Mouse (Mus musculus) kidney, postnatal 0 days (tissue): ENCODE measurements at regions not wholly inside any gene's neighbourhood (a gene's known extent, or its start where the extent isn't known, plus 50 kb on each side); places are given as distances from the start of the nearest gene placed in this dataset.
A peak's percentile ranks its signal among the peaks of the same experiment; 100 is the strongest.

Source experiments
- ATAC-seq: fragments of 200-750 bp; cut with Nextera tagmentation; replicated peaks from 2 replicates; pipeline ENCODE4 v1.8.0; 2017; ENCODE audit warnings: low read depth, moderate number of reproducible peaks, moderate TSS enrichment, moderate library complexity; ENCODE audit not compliant: low FRiP score
- DNase-seq: peaks from one replicate; pipeline ENCODE4 v3.0.0-alpha.2; 2016; ENCODE audit warnings: low spot score
- H3K27ac ChIP-seq: fragments of 300-500 bp; sonication (generic); 2 replicates; pipeline ENCODE4 v1.5.1; 2014; ENCODE audit warnings: mild to moderate bottlenecking
- H3K27me3 ChIP-seq: fragments of 300-500 bp; sonication (generic); 2 replicates; pipeline ENCODE4 v1.6.1; 2014; ENCODE audit warnings: low read length, mixed read lengths; ENCODE audit not compliant: insufficient read depth
- H3K36me3 ChIP-seq: fragments of 300-500 bp; sonication (generic); 2 replicates; pipeline ENCODE4 v1.6.1; 2014; ENCODE audit warnings: low read length, mixed read lengths; ENCODE audit not compliant: insufficient read depth
- H3K4me1 ChIP-seq: fragments of 300-500 bp; sonication (generic); replicated peaks from 2 replicates; pipeline ENCODE4 v1.6.1; 2014; ENCODE audit warnings: antibody characterized with exemption, low read length, mixed read lengths; ENCODE audit not compliant: insufficient read depth
- H3K4me2 ChIP-seq: fragments of 300-500 bp; sonication (generic); 2 replicates; pipeline ENCODE4 v1.6.1; 2014; ENCODE audit warnings: mild to moderate bottlenecking, low read length, moderate library complexity, mixed read lengths
- H3K4me3 ChIP-seq: fragments of 300-500 bp; sonication (generic); replicated peaks from 2 replicates; pipeline ENCODE4 v1.5.1; 2014; ENCODE audit warnings: low read depth, low read length
- H3K9ac ChIP-seq: fragments of 300-500 bp; sonication (generic); 2 replicates; pipeline ENCODE4 v1.6.1; 2014; ENCODE audit warnings: low read depth, low read length
- H3K9me3 ChIP-seq: fragments of 300-500 bp; sonication (generic); replicated peaks from 2 replicates; pipeline ENCODE4 v1.6.1; 2016; ENCODE audit warnings: low read length, inconsistent platforms, mixed read lengths
- CTCF ChIP-seq: IDR thresholded peaks from 2 replicates; pipeline ENCODE4 v1.5.1; 2016; ENCODE audit warnings: antibody characterized with exemption, low read depth, mild to moderate bottlenecking, moderate library complexity
- WGBS: fragments of 180-500 bp; shearing (Covaris S2); extraction: QIAGEN DNeasy Blood & Tissue Kit; methylation state at CpG from one replicate; pipeline ENCODE4 v1.1.7; 2014; 5-methylcytosine and 5-hydroxymethylcytosine counted together

DNA sequence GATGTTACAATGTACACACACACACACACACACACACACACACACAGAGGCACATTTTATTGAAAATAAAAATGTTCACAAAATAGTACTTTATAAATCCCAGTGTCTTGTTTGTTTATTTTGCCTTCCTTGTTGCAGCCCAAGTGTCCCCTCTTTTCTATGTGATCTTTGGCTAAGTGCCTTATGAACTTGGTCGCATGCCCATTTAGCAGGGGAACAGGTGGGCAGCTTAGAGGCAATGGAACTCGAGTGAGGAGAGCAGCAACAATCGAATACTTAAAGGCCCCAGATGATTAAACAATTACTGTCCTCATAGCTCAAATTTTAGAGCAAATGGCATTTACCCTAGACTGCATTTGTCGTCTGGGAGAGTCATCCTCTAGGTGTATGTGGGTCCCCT, 631.1 kb upstream of the Cdh5 start:
- H3K4me1 ChIP-seq: no peaks in the 10 kb centered on the region
- H3K9me3 ChIP-seq: no peaks in the 10 kb centered on the region
- H3K4me3 ChIP-seq: no peak overlapping the region
- TF ChIP-seq CTCF: no peak
- H3K27ac ChIP-seq: no peak overlapping the region
- WGBS: 22% methylated on average over 4 of the region's 4 CpGs
- H3K27me3 ChIP-seq: no peaks in the 10 kb centered on the region
- no peaks in the 10 kb centered on the region for H3K36me3 ChIP-seq
- ATAC-seq: no peak
- no peak for DNase-seq
- H3K4me2 ChIP-seq: no peak overlapping the region
- H3K9ac ChIP-seq: no peak overlapping the region

DNA sequence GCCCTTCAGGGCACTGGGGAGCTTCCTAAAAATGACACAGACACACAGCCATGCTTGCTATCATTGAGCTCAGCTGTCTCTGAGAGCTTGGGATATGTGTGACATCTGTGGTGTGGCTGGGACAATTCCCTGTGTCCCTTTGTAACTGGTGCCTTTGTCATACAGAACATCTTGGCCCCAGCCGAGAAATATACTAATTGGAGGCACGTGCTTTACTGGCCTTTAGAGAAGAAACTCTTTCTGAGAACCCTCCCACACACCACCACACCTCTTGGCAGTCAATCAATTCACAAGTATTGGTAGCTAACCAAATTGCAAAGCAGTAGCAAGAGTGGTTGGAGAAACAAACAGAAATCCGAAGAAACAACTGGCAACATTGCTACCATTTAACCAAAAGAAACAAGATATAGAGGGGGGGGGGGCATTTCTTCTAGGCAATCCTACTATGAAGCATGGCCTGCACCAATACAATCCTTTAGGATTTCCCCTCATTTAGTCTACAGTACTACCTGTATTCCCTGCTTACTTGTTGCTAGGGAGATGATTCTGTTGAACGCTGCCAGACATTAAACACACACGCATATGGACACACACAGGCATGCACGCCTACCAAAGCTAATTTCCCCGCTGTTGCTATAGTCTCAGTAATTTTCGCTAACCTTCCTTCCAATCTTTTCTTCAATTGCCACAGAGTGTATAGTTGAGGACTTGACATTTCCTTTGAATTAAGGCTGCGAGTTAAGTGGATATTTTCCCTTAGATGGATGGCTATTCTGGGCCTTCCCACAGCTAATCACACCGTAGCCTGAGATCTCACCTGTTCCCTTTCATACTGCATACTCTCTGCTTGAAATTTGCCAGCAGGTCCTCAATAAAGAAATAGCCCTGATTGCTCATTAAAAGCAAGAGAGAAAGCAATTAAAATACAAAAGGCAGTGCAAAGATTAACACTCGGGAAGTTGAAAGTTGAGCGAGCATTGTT, 625.3 kb upstream of the Cdh5 start:
- H3K9ac ChIP-seq: no peak overlapping the region
- no peak overlapping the region for H3K27ac ChIP-seq
- ATAC-seq (no peak), DNase-seq (no peak)
- no peaks in the 10 kb centered on the region for H3K9me3 ChIP-seq
- no peaks in the 10 kb centered on the region for H3K27me3 ChIP-seq
- TF ChIP-seq CTCF: no peak
- H3K36me3 ChIP-seq: no peaks in the 10 kb centered on the region
- H3K4me3 ChIP-seq: no peak overlapping the region
- H3K4me1 ChIP-seq: no peaks in the 10 kb centered on the region
- WGBS: 81% methylated on average over 12 of the region's 12 CpGs
- H3K4me2 ChIP-seq: no peak overlapping the region

DNA sequence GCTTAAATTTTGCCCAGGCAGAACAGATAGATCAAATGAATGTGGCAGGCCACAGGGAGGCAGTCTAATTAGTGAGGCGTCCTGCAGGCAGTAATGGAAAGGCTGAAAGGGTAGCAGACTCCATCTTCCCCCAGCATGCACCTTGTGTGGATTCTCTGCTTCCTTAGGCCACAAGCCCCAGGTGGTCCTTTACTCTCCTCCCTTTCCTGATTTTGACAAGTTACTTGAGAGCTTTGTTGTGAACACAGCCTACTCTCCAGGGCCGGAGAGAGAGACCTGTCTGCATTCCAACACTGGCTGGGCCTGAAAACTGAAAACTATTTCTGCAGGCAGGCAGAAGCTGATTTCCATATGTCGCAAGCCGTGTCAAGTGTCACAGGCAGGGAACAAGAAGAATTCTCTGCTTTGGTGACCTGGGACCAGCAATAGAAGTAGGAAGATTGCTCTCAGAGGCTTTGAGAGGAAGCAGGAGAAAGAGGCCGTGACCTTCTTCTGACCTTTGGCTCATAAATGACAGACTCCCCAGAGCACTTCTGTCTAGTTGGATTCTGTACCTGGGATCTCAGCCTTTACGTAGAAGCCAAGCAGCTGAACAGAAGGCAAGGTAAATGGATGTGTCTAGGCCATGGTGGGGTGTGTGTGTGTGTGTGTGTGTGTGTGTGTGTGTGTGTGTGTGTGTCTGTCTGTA, 619.2 kb upstream of the Cdh5 start:
- Histone ChIP-seq H3K4me1 (no peaks in the 10 kb centered on the region), H3K9me3 (no peaks in the 10 kb centered on the region), H3K9ac (no peak overlapping the region), H3K27me3 (no peaks in the 10 kb centered on the region), H3K4me3 (no peak overlapping the region), H3K36me3 (no peaks in the 10 kb centered on the region), H3K4me2 (no peak overlapping the region), H3K27ac (no peak overlapping the region)
- DNase-seq: peak; percentile 64
- WGBS: 27% methylated on average over 6 of the region's 6 CpGs
- ATAC-seq: peak; percentile 43; the same call in 1 of the 2 replicates
- TF ChIP-seq CTCF: peak; percentile 48

DNA sequence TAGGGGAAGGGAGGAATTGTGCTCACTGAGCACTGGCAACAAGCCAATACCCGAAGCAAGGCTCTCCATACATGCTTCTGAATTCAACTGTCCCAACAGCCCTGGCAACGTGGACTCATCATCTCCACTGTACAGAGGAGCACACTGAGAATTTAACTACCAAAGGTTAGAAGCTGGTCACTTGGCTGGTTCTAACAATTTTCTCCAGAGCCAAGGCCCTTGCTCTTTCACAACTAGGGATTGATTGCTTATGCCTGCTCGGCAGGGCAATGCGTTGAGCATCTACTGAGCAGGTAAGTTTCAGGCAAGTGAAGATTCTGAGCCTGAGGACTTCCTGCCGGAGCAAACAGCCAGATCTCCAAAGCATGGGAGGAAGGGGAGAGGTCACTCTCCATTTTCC, 616.0 kb upstream of the Cdh5 start:
- ATAC-seq (no peak), DNase-seq (no peak)
- H3K36me3 ChIP-seq: no peaks in the 10 kb centered on the region
- TF ChIP-seq CTCF: no peak
- 83% methylated on average over 5 of the region's 5 CpGs for WGBS
- H3K27ac ChIP-seq: no peak overlapping the region
- no peaks in the 10 kb centered on the region for H3K27me3 ChIP-seq
- no peaks in the 10 kb centered on the region for H3K9me3 ChIP-seq
- H3K4me2 ChIP-seq: no peak overlapping the region
- no peaks in the 10 kb centered on the region for H3K4me1 ChIP-seq
- no peak overlapping the region for H3K4me3 ChIP-seq
- H3K9ac ChIP-seq: no peak overlapping the region

DNA sequence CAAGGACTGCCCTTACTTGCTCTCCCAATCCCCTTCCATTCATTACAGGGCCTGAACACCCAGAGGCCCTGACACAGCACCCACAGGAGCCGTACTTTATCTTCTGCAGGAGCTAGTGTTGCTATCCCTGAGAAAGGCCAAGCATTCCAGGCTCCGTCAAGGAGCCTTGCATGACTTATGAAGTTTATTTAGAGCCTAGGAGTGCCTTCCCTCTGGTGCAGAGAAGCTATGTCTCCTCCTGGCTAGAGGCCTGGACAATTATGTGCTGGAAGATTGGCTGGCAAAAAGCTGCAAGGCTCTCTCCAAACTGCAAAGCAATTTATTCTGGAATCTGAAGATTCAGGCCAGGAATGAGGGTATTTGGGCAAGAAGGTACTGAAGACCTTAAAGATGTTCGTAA, 612.0 kb upstream of the Cdh5 start:
- H3K4me3 ChIP-seq: no peak overlapping the region
- ATAC-seq: no peak
- no peak overlapping the region for H3K27ac ChIP-seq
- no peaks in the 10 kb centered on the region for H3K27me3 ChIP-seq
- no peak overlapping the region for H3K4me2 ChIP-seq
- H3K4me1 ChIP-seq: no peaks in the 10 kb centered on the region
- WGBS: 73% methylated on average over 3 of the region's 3 CpGs
- no peaks in the 10 kb centered on the region for H3K36me3 ChIP-seq
- H3K9me3 ChIP-seq: no peaks in the 10 kb centered on the region
- no peak overlapping the region for H3K9ac ChIP-seq
- no peak for TF ChIP-seq CTCF
- DNase-seq: no peak

DNA sequence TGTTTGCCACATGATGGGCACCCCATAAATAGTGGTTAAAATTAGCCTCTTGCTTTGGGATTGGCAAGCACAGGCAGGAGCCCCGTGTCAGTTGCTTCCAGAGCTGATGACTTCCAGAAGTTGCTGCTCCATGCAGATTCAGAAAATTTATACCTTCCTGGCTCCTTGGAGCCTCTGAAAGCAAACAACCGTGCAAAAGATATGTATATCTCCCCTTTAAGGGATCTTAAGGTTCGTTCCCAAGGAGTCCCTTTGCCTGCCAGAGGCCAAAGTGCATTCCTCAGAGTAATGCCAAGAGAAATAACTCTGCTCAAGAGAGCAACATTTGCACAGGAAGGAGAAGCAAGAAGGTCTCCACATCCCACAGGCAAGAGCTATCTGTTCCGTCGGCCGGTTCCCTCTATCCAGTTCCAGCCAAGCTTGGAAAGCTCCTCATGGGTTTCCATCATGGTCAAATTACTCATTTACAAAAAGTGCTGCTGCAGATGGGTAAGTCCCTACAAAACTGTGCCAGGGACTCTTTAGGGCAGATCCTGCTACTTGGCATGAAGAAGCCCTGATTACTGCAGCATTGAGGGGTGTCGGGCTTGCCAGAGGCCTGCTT, 608.4 kb upstream of the Cdh5 start:
- 32% methylated on average over 7 of the region's 7 CpGs for WGBS
- DNase-seq (peak; percentile 58), ATAC-seq (no peak)
- Histone ChIP-seq H3K4me3 (no peak overlapping the region), H3K9me3 (no peaks in the 10 kb centered on the region), H3K36me3 (no peaks in the 10 kb centered on the region), H3K4me2 (no peak overlapping the region), H3K4me1 (no peaks in the 10 kb centered on the region), H3K9ac (no peak overlapping the region), H3K27me3 (no peaks in the 10 kb centered on the region), H3K27ac (no peak overlapping the region)
- no peak for TF ChIP-seq CTCF
